Comparison of ENCODE assay signal across 8 mouse cellular contexts in genomic region chr4:136180408-136181330, GRCm38 (mm10). TPM values are rescaled to one million over a fixed set of nuclear protein-coding genes. Genes with fewer than 3 reads are reported as not detected.
A peak's percentile ranks its signal among the peaks of the same experiment; 100 is the strongest.
DNase-seq lines count a peak whose midpoint lies in the region; ATAC-seq lines count a peak whose summit lies in the region.

No protein-coding gene starts in this region.

- WGBS in hindbrain, embryonic 12.5 days = 18% methylated on average over 23 of the region's 23 CpGs

- H3K4me3 ChIP-seq in hindbrain, embryonic 12.5 days = peak overlapping the region; percentile 31

- peak; percentile 62 for ATAC-seq in hindbrain, embryonic 12.5 days (ENCODE audit: low FRiP score)

- H3K9ac ChIP-seq in hindbrain, embryonic 12.5 days = peak overlapping the region; percentile 55

- no peaks in the 10 kb centered on the region for H3K9me3 ChIP-seq in hindbrain, embryonic 12.5 days (replicated peaks)

- no peaks in the 10 kb centered on the region for H3K36me3 ChIP-seq in hindbrain, embryonic 12.5 days

- peak; percentile 26 for DNase-seq in NIH3T3 (ENCODE audit: low read depth)
- peak; percentile 88 to 90 for DNase-seq in cerebellum, postnatal 10 days
- peak; percentile 60 to 81 for DNase-seq in frontal cortex, postnatal 10 days (ENCODE audit: low spot score in 2 of 2)
- peak; percentile 25 to 56 for DNase-seq in layer of hippocampus, postnatal 25 days (ENCODE audit: extremely low spot score in 1 of 2, low spot score in 1 of 2)
- peak; percentile 95 for DNase-seq in lung, postnatal 10 days
- DNase-seq in retina, postnatal 1 day = peak; percentile 53
- DNase-seq in thymus, postnatal 25 days = peak; percentile 82

- H3K4me2 ChIP-seq in hindbrain, embryonic 12.5 days (replicated peaks) = peak overlapping the region; percentile 54

- peaks cover 40% of the 10 kb centered on the region for H3K4me1 ChIP-seq in hindbrain, embryonic 12.5 days

- no peaks in the 10 kb centered on the region for H3K27me3 ChIP-seq in hindbrain, embryonic 12.5 days

- no peak overlapping the region for H3K27ac ChIP-seq in hindbrain, embryonic 12.5 days

RNA-seq across cellular contexts. Expression of gene E2f2, which starts 8.5 kb away (rescaled TPM):
- 7.0 and 7.9 TPM in 2 replicates for polyA plus RNA-seq in hindbrain, embryonic 12.5 days (2016; fragmentation: Nextera tagmentation; extraction: Ambion mirVana)
- total RNA-seq in layer of hippocampus, postnatal 25 days (2021) = 1 to 10 TPM in 1 of 2 experiments, under 1 TPM in 1; 0.59 to 1.2 TPM

RNA-seq across cellular contexts. Expression of gene Asap3, which starts 25.5 kb away (rescaled TPM):
- 11.6 and 11.8 TPM in 2 replicates for polyA plus RNA-seq in hindbrain, embryonic 12.5 days (2016; fragmentation: Nextera tagmentation; extraction: Ambion mirVana)
- total RNA-seq in layer of hippocampus, postnatal 25 days (2021) = 1 to 10 TPM; 2.7 to 4.3 TPM

RNA-seq across cellular contexts. Expression of gene Id3, which starts 37.4 kb away (rescaled TPM):
- 372 and 426 TPM in 2 replicates for polyA plus RNA-seq in hindbrain, embryonic 12.5 days (2016; fragmentation: Nextera tagmentation; extraction: Ambion mirVana)
- total RNA-seq in layer of hippocampus, postnatal 25 days (2021) = 10 to 100 TPM; 51.7 to 62.5 TPM

Comparison
In these comparisons a context has a peak if more than half of its experiments do, and no peak if none do; other contexts are left out.
1. DNase-seq: peak in every context shown above with its lines; median percentile 95 in lung, postnatal 10 days; 89 in cerebellum, postnatal 10 days; 82 in thymus, postnatal 25 days; 70 in frontal cortex, postnatal 10 days; 53 in retina, postnatal 1 day; 40 in layer of hippocampus, postnatal 25 days; 26 in NIH3T3.